Mouse (Mus musculus) liver, adult 2 months (tissue): ENCODE measurements around the gene Il5.

Experiments used
- CTCF ChIP-seq: fragments of 200-500 bp; IDR thresholded peaks from 2 replicates; pipeline ENCODE4 v1.5.1; 2011; ENCODE audit warnings: low read depth, low read length, control low read depth
- POLR2A ChIP-seq: fragments of 200-500 bp; IDR thresholded peaks from 2 replicates; pipeline ENCODE4 v1.6.1; 2011; ENCODE audit warnings: low read length, control low read depth; ENCODE audit not compliant: insufficient read depth; ENCODE audit errors: extremely low read depth

DNA sequence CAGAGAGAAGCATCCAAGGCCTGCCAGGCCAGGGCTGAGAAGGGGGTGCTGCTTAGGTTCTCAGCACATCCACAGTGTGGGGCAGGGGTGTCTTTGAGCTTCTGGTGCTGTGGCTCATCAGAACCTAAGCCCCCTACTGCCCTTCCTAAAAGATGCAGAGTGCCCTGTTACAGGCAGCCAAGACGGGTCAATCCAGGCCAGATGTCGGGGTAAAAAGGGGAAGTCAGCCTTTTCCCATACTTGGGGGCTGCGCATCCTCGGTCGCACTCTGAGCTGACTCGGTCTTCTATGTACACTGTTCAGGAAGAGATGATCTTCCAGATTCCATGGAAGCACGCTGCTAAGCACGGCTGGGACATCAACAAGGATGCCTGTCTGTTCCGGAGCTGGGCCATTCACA lies 51.9 kb downstream of the Il5 start:
- TF ChIP-seq CTCF, result no peak
- no peak for TF ChIP-seq POLR2A
